Mouse (Mus musculus) activated CD4-positive, CD25-positive, alpha-beta regulatory T cell, adult 4 months (primary cell): ENCODE measurements around the gene Gse1. TPM values are rescaled to one million over a fixed set of nuclear protein-coding genes. Genes with fewer than 3 reads are reported as not detected.

ENCODE experiments used
- ATAC-seq: one replicate; pipeline ENCODE4 v1.8.0; 2017
- polyA plus RNA-seq, 2 experiments: library from polyadenylated mRNA; unstranded; fragments of 100-300 nt; shearing (Covaris generic); gene quantifications; one replicate each; pipeline ENCODE4 v1.2.1; 2017

Gse1 gene
- polyA plus RNA-seq, 2 experiments from 2014 or later, result 2.9 to 4.1 TPM

DNA sequence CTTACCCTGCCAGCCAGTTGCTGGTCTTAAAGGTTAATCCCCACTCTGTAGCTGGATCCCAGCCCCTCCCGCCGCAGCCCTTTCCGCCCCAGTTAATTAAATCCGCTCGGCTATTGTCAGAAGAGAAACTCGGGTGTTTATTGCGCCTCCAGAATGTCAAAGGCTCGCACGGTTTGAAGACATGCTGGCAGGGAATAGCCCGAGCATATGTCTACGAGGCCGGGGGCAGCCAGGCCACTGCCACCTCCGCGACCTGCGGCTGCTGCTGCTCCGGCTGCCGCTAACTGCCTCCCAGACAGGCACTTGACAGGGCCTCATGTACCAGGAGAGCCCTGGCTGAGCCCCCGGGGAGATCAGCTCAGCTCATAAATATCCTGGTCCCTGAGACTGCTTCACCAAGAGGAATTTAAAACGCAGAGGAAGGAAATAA lies 276.8 kb downstream of the Gse1 start:
- ATAC-seq, result no peak

DNA sequence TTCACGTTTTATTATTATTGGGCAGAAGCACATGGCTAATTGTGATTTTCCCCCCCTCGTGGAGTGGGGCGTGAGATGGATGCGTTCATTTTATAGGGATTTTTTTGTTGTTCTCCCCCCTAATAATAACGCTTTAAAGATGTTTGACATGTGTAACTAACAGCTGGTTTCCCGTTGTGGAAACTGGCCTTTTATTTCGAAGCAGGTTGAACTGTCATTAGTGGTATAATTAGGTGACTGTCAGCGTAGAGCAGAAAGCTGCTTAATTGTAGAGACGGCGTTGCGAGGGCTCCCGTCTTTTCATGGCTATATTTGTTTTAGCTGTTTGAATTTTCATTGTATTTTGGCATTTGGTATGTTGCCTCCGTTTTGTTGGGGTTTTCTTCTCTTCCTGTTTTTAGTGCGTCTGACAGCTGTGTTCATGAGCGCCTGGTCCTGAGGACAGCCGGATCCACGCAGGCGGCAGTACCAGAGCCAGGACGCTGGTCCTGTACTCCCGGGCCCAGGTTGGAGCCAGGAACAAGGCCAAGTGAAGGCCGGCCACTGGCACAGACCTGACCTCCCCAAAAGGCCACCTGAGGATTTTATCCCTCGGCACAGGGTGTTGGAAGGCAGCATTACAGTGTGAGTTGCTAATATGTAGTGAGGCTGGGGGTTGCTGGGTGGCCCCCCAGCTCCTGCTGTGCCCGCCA lies 277.5 kb downstream of the Gse1 start:
- ATAC-seq, result no peak

DNA sequence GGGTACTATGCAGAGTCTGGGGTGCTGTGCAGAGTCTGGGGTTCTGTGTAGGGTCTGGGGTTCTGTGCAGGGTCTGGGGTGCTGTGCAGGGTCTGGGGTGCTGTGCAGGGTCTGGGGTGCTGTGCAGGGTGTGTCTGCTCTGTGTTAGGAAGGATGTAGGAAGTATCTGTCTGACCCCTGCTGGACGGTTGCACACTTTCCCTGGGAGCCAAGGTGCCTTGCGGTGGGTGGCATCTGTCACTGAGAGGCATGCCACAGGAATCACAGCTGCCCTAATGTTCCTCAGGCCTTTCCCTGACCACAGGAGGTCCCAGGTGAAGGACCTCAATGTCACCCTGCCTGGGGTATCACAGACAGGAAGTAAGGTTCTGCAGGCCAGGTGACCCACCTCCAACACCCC lies 278.3 kb downstream of the Gse1 start:
- no peak for ATAC-seq

DNA sequence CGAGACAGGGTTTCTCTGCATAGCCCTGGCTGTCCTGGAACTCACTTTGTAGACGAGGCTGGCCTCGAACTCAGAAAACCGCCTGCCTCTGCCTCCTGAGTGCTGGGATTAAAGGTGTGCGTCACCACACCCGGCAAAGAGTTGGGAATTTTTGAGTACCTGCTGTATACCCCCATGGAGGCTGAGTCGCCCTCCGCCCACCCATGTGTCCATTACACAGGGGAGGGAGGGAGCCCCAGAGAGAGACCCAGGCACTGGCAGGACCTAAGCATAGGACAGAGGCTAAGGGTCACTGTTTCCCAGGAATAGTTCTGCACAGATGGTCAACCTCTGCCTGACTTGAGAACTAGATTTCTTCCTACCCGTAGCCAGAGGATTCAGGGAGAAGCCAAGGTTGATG lies 279.0 kb downstream of the Gse1 start:
- no peak for ATAC-seq

DNA sequence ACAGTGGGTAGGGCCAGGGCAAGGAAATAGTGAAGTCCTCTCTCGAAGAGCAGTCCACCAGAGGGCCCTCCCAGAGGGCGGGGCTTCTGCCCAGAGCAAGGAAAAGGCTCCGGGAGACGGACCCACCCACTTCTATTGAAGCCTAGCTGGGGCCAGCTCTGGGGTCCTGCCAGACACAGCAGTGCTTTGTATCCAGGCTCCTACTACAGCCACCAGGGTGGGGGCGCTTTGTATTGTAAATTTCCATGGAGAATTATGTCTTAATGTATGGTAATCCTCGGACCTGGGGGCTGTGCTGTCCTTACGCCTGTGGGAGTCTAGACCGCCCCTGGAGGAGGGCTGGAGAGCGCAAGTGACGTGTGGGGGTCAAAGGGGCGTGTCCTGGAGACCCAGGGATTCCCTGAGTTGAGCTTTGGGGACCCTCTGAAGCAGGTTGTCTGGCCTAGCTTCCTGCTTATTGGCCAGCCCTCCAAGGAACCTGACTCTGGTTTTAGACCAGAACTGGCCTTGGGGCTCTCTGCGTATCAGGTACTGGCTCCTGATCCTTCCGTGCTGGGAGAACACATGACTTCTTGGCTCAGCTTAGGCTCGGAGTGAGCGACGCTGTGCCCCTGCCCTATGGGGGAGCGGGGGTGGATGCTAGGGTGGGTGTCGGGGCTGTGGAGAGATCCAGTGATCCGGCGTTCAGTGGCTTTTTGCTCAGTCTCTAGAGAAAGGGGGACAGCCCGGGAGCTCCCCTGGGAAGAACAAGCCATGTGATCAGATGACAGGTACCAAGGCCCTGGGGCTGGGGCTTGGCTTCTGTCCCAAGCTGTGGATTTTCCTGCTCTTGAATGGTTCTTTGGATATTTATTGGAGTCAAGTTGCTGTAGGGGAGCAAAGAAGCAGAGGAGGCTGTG lies 281.1 kb downstream of the Gse1 start:
- ATAC-seq, result no peak

DNA sequence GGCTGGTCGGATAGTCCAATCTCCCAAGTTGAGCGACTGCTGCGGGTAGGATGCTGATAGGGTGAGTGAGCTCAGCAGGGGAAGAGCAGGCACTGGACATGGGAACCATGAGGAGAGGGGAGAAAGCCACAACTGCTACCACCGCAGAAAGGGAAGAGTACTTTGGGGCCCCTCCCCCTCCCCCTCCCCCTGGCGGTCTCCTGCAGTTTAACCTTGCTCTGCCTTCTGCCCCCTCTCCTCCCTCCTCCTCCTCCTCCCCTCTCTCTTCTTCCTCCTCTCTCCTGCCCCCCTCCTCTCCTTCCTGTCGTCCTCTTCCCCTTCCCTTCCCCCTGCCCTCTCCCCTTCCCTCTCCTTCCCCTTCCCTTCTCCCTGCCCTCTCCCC lies 281.8 kb downstream of the Gse1 start:
- ATAC-seq, result no peak

DNA sequence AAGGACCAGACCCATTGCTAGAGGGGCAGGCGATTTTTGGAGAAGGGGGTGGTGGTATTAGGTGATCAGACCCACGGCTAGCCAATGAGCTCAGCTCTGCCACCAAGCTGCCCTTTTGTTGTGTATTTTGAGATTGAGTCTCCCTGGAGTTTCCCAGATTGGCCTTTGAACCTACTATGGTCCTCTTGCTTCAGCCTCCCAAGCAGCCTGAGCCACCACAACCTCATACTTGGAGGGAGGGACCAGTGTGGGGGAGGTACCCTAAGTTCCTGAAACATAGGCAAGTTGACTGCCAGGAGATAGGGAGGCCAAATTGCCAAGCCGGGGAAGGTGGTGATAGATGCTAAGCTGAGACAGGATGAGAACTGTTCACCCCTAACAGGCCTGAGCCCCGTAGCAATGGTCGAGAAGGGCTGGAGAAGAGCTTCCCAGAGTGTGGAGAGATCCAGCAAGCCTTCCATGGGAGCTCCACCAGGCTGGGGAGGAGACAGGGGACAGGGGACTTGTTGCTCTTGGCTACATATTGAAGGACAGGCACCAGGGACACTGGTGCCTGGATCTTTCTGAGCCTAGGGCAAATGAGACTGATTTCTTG lies 282.7 kb downstream of the Gse1 start:
- ATAC-seq, result no peak

DNA sequence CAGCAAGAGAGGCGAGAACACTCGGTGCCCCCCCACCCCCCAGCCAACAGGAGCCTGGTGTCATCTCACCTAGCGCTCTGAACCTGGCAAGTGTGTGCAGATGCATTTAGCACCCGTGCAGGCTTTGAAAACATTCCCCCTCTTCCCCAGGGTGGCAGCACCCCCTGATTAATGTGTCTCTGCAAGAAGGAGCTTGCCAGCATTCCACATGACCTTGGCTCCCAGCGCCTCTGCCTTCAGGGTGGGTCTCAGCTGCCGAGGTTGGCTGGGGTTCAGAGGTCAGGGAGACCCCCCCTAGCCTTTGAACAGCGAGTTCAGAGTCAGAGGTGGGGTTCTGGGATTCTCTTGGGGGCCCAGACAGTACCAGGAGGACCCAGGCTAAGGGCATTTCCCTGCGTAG lies 283.5 kb downstream of the Gse1 start:
- no peak for ATAC-seq

DNA sequence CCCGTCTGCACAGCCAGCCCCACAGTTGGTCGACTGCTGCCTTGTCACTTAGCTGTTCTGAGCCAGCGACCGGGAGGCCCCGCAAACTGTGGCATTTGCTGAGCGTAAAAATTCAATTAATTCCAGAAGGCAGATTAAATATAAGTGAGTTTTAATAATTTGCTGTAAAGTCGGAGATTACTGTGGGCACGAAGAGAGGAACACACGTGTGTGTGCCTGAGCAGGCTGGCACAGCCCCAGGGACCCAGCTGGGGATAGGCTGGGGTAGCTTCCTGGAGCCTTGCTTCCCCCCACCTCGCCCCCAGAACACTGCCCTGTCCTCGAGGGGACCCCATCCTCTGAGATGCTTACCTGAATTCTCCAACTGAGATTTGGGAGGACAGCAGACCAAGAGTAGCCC lies 284.1 kb downstream of the Gse1 start:
- no peak for ATAC-seq

DNA sequence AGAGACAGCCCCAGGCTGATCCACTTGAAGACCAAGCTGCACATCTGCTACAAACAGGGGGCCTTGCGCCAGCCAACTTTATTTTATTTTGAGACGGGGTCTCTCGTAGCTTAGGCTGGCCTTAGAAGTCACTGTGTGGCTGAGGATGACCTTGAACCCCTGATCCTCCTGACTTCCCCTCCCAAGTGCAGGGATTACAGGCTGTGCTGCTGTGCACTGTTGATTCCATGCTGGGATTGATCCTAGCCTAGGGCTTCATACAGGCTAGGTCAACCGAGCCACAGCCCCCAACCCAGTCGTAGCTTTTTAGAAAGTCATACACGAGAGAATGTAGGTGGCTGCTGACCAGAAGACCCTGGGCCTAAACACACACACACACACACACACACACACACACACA lies 284.9 kb downstream of the Gse1 start:
- no peak for ATAC-seq

DNA sequence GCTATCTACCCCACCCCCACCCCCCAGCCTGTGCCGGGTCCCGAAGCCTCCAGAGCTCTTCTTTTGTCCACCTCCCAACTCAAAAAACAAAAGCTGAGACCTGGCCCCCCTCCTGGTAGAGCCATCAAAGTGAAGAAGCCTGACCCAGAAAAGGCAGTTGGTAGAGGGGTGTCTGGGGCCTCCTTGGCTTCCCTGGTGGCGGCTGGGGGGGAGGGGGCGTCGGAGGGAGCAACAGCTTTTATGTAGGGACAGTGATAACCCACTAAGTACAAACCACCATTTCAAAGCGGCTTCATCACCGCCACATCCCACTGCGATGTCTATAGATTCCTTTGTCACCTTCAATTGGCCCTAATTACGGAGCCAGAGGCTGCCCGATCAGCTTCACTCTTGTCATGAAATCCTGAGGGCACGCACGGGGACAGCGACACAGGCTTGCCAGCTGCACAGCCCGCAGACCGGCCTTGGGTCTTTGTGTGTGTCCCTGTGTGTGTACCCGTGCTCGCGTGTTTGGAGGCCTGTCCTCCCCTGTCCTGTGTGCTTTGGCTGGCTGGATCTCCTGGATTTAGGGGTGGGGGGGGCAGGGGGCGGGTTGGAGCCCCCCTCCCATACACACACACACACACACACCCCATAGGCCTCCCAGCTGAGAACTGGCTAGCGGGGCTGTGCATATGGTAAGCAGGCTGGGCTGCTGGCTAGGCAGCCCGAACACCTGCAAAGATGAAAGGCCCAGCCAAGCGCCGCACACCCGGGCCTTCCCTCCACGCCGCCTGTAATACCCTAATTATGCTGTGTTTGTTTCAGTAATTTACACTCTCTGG lies 285.6 kb downstream of the Gse1 start:
- no peak for ATAC-seq

DNA sequence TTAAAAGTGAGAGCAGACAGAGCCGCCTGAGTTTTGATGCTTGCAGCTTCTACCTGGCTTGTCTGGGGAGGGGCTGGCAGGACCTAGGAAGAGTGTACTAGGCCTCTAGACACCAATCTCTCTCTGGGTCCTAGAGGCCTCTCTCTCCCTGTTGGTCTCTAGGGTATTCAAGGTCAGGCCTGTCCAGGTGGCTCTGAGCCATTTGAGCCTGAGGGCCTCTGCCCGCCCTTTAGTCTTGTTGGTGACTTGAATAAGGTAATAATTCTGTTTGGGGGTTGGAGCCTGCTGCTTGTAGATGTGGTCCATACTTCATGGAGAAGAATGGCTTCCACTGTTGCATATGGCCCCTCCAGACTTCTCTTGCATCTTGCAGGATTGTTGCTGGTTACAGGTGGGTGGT lies 287.0 kb downstream of the Gse1 start:
- ATAC-seq, result no peak

DNA sequence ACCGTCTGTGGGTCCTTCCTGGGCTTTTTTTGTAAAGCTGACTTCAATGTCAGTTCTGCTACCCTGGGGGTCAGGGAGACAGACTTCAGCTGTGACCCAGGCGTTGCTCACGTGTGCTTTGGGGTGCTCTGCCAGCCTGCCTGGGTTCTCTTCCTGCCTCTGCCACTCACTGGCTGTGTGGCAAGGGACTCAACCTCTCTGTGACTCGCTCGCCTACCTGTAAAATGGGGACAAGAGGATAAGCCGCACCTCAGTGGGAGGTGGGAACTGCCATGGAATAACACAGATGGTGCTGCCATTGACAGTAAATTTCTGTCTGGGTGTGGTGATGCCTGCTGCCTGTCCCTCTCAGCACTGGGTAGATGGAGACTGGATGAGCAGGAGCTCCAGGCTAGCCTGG lies 287.4 kb downstream of the Gse1 start:
- no peak for ATAC-seq

DNA sequence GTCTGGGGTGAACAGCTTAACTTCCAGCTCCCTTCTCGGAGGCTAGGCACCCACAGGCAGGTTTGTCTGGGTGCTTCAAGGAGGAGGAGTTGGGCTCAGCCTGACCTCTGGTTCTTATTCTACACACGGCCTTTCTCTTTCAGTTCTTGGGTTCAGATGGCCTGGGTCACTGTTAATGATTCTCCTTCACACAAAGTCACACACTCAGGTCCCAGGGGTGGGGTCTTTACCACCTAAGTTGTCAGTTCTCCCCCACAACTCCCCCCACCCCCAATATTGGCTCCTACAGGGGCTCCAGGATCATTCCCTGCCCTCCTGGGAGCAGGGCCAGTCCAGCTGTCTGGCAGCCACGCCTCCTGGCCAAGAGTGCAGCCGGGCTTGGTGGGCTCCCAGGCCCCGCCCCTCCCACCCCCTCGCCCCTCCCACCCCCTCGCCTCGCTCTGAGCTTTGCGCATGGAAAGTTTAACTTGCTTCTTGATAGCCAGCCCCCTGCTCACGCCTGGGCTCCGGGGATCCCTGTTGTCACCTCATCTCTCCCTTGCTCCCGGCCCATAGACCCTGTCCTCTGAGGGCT lies 288.0 kb downstream of the Gse1 start:
- ATAC-seq, result no peak

DNA sequence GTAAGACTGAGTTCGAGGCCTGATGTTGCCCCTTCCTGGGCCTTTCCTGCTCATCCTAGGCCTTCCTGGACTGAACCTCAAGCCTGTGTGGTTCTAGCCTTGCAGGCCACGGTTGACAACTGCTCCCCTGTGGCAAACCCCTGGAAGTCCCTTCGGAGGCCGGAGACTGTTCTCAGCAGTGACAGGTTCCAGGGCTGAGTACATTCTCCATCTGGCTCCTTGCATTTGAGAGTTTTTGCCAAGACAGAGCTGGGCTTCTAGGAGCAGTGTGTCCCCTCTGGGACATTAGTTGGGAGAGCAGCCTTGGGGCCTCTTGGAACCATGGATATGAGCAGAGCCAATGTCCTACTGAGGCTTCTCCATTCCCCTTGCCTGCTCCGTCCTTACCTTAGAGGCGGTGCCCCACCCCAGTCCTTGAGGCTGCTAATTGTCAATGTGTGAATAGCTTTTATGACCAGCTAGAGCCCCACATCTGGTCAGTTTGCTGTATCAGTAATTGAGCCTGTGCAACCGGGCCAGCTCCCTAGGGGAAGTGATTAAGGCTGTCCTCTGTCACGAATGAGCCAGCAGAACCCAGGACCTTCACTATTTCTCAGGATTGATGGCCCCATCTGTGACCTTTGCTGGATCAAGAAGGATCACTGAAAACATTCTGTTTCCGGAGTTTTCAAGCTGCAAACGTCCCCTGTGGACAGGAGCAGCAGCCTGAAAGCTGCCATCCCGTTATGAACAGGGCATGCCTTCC lies 289.6 kb downstream of the Gse1 start:
- no peak for ATAC-seq

DNA sequence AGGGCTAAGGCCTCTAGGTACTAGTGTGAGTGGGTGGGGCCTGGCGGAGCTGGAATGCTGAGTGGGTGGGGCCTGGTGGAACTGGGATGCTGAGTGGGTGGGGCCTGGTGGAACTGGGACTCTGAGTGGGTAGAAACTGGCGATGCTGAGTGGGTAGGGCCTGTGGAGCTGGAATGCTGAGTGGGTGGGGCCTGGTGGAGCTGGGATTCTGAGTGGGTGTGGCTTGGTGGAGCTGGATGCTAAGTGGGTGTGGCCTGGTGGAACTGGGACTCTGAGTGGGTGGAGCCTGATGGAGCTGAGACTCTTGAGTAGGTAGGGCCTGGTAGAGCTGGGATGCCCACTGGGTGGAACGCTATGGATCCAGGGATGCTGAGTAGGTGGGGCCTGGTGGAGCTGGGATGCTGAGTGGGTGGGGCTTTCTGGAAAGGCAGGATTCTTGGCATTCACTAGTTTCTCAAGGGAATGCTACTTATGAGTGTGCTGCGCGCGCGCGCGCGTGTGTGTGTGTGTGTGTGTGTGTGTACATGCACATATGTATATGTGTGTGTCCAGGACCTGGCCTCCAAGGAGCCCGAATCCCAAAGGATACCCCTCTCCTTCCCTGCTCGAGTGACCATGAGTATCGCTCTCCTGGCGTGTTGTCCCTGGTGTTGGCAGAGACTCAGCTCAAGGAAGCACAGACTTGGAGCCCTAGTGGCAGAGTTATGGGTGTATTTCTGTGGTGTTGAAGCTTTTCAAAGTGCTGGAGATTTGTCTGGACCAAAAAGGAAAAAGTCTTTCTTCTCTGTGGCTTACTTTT lies 290.7 kb downstream of the Gse1 start:
- ATAC-seq, result no peak

DNA sequence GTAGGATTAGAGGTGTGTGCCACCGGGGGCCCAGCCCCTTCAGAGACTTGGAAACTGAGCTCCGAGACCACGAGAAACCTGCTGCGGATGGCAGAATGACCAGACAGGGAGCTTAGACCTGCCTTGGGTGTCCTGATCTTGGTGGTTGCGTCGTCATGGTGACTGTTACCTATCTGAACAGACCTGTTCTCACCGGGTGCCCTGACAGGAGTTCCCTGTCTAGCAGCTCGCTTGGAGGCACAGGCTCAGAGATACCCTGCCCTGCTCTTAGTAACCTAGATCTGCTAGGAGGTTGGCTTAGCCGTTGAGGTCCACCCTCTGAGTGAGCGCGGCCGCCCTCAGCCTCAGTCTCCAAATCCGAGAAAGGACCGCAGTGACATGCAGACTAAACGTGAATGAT lies 292.0 kb downstream of the Gse1 start:
- ATAC-seq, result no peak

DNA sequence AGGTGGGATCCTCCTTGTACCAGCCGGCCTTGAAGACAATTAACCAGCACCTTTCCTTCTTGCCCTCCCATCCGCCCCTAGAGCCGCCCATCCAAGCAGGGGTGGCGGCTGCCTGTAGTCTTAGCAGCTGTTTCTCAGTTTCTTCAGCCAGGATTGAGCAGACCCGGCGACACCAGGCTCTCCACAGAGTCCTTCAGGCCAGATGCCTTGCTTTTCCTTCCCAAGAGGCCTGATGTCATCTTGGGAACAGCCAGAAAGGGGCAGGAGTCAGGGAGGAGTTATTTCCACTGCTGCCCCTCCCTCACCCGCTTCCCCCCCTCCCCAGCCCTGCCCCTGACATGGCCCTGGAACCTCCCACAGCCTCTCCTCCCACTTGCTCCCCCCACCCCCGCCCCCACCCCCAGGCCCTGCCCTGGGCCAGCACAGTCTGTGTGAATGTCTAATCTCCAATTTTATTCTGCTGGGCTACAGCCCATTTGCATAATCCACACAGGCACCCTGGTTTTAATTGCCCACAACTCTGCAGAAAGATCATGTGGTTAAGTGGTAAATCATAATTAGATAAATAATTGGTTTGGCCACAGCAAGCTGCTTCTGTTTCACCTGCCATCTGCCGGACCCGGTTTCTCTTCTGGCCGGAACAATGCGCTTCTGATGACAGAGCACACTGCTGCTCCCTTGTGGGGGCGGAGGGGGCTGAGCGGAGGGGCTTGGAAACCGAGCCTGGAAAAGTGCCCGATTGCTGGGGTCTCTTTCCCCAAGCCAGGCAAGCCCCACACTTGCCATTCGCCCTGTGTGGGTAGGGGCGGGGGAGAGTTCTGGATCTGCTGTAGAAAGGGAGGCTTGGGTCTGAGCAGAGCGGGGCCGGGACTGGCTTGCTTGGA lies 292.7 kb downstream of the Gse1 start:
- ATAC-seq, result no peak

DNA sequence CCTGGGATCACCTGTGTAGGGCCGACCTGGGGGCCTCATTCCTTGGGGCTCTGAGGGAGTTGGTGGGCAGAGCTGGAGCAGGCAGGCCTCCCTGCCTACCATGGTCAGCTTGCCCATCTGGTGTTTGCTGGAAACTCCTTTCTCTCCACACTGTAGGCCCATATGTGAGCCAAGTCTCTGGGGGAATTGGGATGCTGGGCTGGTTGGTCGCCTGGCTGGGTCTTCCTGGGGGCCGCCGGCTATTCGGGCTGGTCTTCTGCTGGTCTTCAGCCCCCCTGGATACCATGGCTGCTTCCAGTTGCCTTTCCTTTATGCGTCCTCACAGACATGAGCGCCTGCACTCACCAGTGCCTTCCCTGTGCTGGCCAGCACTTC lies 293.3 kb downstream of the Gse1 start:
- ATAC-seq, result no peak

DNA sequence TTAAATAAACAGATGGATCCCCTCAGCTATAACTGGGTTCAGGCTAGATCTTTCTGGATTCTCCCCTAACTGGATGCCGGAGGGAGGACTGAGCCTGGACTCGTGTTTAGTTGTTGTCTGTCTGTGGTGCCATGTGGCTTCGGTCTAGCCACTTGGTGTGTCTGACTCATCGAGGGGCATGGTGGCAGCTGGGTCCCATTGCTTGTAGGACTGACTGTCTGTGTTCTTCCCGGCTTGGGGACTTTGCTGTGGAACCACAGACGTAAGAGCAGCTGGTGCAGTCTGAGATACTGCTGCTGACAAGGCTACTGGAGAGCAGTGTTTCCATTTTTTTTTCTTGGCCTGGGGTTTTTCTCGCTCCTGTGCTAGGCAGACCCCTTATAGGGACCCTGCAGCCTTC lies 295.4 kb downstream of the Gse1 start:
- no peak for ATAC-seq
